In genomic region chr4:89090217-89090616, GRCm38 (mm10) we compare ENCODE assay signal across 17 mouse cellular contexts.
"Had no signal": no experiment of that assay in that cellular context is flagged by ENCODE, and none has a peak within 500 bp of the region (broad histone marks: within the 10 kb centered on the region; RNA-seq: fewer than 3 reads in every experiment).

No protein-coding gene starts in this region.

- H3K9ac ChIP-seq: lung, embryonic 14.5 days; midbrain, embryonic 13.5 days; midbrain, embryonic 15.5 days; neural tube, embryonic 13.5 days; neural tube, embryonic 15.5 days had no signal

- ATAC-seq: midbrain, embryonic 13.5 days; midbrain, embryonic 15.5 days had no signal

- H3K9me3 ChIP-seq: midbrain, embryonic 10.5 days; midbrain, embryonic 13.5 days; midbrain, embryonic 15.5 days; neural tube, embryonic 13.5 days; neural tube, embryonic 15.5 days had no signal

- H3K27me3 ChIP-seq: midbrain, embryonic 13.5 days; midbrain, embryonic 15.5 days; neural tube, embryonic 13.5 days; neural tube, embryonic 15.5 days had no signal

- H3K4me1 ChIP-seq: midbrain, embryonic 10.5 days; midbrain, embryonic 13.5 days; midbrain, embryonic 15.5 days; neural tube, embryonic 13.5 days; neural tube, embryonic 15.5 days had no signal

- H3K27ac ChIP-seq: midbrain, embryonic 10.5 days; midbrain, embryonic 13.5 days; midbrain, embryonic 15.5 days; neural tube, embryonic 13.5 days; neural tube, embryonic 15.5 days had no signal

- H3K4me2 ChIP-seq: lung, embryonic 14.5 days; midbrain, embryonic 13.5 days; midbrain, embryonic 15.5 days; neural tube, embryonic 13.5 days; neural tube, embryonic 15.5 days had no signal

- H3K4me3 ChIP-seq: midbrain, embryonic 10.5 days; midbrain, embryonic 13.5 days; midbrain, embryonic 15.5 days; myocyte; neural tube, embryonic 13.5 days; neural tube, embryonic 15.5 days had no signal

- DNase-seq: lung, adult 18-20 months; lung, embryonic 14.5 days; lung, postnatal 10 days; lung, postnatal 4 days; right cerebral cortex, adult 18-20 months; right cerebral cortex, postnatal 25 days; right cerebral cortex, postnatal 4 days; spleen, adult 18-20 months; thymus, adult 18-20 months; thymus, postnatal 14 days; thymus, postnatal 36 days had no signal

- H3K36me3 ChIP-seq: midbrain, embryonic 10.5 days; midbrain, embryonic 13.5 days; midbrain, embryonic 15.5 days; neural tube, embryonic 13.5 days; neural tube, embryonic 15.5 days had no signal
